Mouse (Mus musculus) layer of hippocampus, postnatal 10 days (tissue): ENCODE data around the gene Fndc9. TPM values are rescaled to one million over a fixed set of nuclear protein-coding genes. Genes with fewer than 3 reads are reported as not detected.

ENCODE experiments used
- DNase-seq, 2 experiments: peaks; one replicate each; pipeline ENCODE4 v3.0.0; 2021; ENCODE audit warnings: low spot score in 2 of 2
- total RNA-seq, 2 experiments: library from RNA; stranded (reverse); gene quantifications; 2 replicates each; pipeline ENCODE4 v1.2.3; 2021

Gene Fndc9
- total RNA-seq, 2 experiments from 2014 or later: 6.2 to 7.5 TPM

GRCm38 (mm10) chr11:46232803-46233202 is 2.5 kb upstream of the Fndc9 start:
- DNase-seq: no peak

- DNase-seq: peak; percentile 53 to 56
Measured at GRCm38 (mm10) chr11:46233966-46234365, 1.4 kb upstream of the Fndc9 start.

GRCm38 (mm10) chr11:46236976-46237375 is 1.6 kb downstream of the Fndc9 start:
- DNase-seq: peak; percentile 78 to 79

GRCm38 (mm10) chr11:46241150-46241673 is 5.9 kb downstream of the Fndc9 start:
- DNase-seq: no peak

- DNase-seq: no peak
Measured at GRCm38 (mm10) chr11:46241985-46242384, 6.7 kb downstream of the Fndc9 start.

- DNase-seq: peak; percentile 33 to 43
Measured at GRCm38 (mm10) chr11:46244731-46245604, 9.6 kb downstream of the Fndc9 start.

GRCm38 (mm10) chr11:46245926-46246325 is 10.6 kb downstream of the Fndc9 start:
- DNase-seq: no peak

- DNase-seq: no peak
Measured at GRCm38 (mm10) chr11:46246393-46246792, 11.1 kb downstream of the Fndc9 start.

- no peak for DNase-seq
Measured at GRCm38 (mm10) chr11:46248352-46248751, 13.0 kb downstream of the Fndc9 start.

- peak; percentile 76 to 78 for DNase-seq
Measured at GRCm38 (mm10) chr11:46251994-46252393, 16.7 kb downstream of the Fndc9 start.

- no peak for DNase-seq
Measured at GRCm38 (mm10) chr11:46255291-46255690, 20.0 kb downstream of the Fndc9 start.

GRCm38 (mm10) chr11:46258207-46258606 is 22.9 kb downstream of the Fndc9 start:
- DNase-seq: peak; percentile 31 to 49

- DNase-seq: no peak
Measured at GRCm38 (mm10) chr11:46258749-46259148, 23.4 kb downstream of the Fndc9 start.

GRCm38 (mm10) chr11:46262854-46263253 is 27.5 kb downstream of the Fndc9 start:
- no peak for DNase-seq

GRCm38 (mm10) chr11:46263291-46263690 is 28.0 kb downstream of the Fndc9 start:
- DNase-seq: no peak

- no peak for DNase-seq
Measured at GRCm38 (mm10) chr11:46264584-46264983, 29.3 kb downstream of the Fndc9 start.

- DNase-seq: no peak
Measured at GRCm38 (mm10) chr11:46265031-46265786, 29.9 kb downstream of the Fndc9 start.

- peak; percentile 72 to 75 for DNase-seq
Measured at GRCm38 (mm10) chr11:46268991-46269390, 33.7 kb downstream of the Fndc9 start.

GRCm38 (mm10) chr11:46269391-46269790 is 34.1 kb downstream of the Fndc9 start:
- no peak for DNase-seq

- no peak for DNase-seq
Measured at GRCm38 (mm10) chr11:46269893-46270292, 34.6 kb downstream of the Fndc9 start.

- DNase-seq: no peak
Measured at GRCm38 (mm10) chr11:46272058-46272681, 36.8 kb downstream of the Fndc9 start.
